Mouse (Mus musculus) forebrain, embryonic 14.5 days (tissue): ENCODE results near the gene Il1r1. TPM values are rescaled to one million over a fixed set of nuclear protein-coding genes. Genes with fewer than 3 reads are reported as not detected.

Experiments used
- polyA plus RNA-seq: library from polyadenylated mRNA; unstranded; fragments of >200 nt; fragmentation: Nextera tagmentation; extraction: Ambion mirVana; gene quantifications from 2 replicates; pipeline ENCODE4 v1.2.1, GENCODE M21; 2014

The Il1r1 gene
- polyA plus RNA-seq, 1 experiment from 2014 or later = 0.70 TPM

Other genes with a start within 250 kb of the Il1r1 start
- 0.38 and 0.83 TPM in 2 replicates for gene Il1r2, start 151.0 kb upstream of the Il1r1 start, polyA plus RNA-seq
- 0.70 and 0.85 TPM in 2 replicates for gene Il1rl2, start 99.5 kb downstream of the Il1r1 start, polyA plus RNA-seq
- 0.07 TPM in 1 of 2 replicates, not detected in the other for gene Il1rl1, start 204.5 kb downstream of the Il1r1 start, polyA plus RNA-seq
- gene Il18r1, start 240.5 kb downstream of the Il1r1 start, polyA plus RNA-seq = not detected in 2 replicates